Mouse (Mus musculus) lung, embryonic 16.5 days (tissue): ENCODE results near the gene Lrrc73. TPM values are rescaled to one million over a fixed set of nuclear protein-coding genes. Genes with fewer than 3 reads are reported as not detected.

Experiments
- ATAC-seq: fragments of 200-750 bp; cut with Nextera tagmentation; 2 replicates; pipeline ENCODE4 v1.8.0; 2017; ENCODE audit warnings: low read depth, mild to moderate bottlenecking, moderate library complexity
- H3K27ac ChIP-seq: fragments of 300-500 bp; sonication (generic); 2 replicates; pipeline ENCODE4 v1.5.1; 2014; ENCODE audit warnings: mild to moderate bottlenecking, control low read depth, low read length
- H3K27me3 ChIP-seq: fragments of 300-500 bp; sonication (generic); 2 replicates; pipeline ENCODE4 v1.6.1; 2014; ENCODE audit warnings: low read depth, low read length, mixed read lengths; ENCODE audit not compliant: control insufficient read depth, insufficient read depth
- H3K36me3 ChIP-seq: fragments of 300-500 bp; sonication (generic); 2 replicates; pipeline ENCODE4 v1.6.1; 2014; ENCODE audit warnings: low read length; ENCODE audit not compliant: control insufficient read depth, insufficient read depth
- H3K4me1 ChIP-seq: fragments of 300-500 bp; sonication (generic); replicated peaks from 2 replicates; pipeline ENCODE4 v1.6.1; 2014; ENCODE audit warnings: low read length, mixed read lengths; ENCODE audit not compliant: control insufficient read depth, insufficient read depth
- H3K4me2 ChIP-seq: fragments of 300-500 bp; sonication (generic); 2 replicates; pipeline ENCODE4 v1.6.1; 2014; ENCODE audit warnings: low read depth, low read length, control low read depth
- H3K4me3 ChIP-seq: fragments of 300-500 bp; sonication (generic); 2 replicates; pipeline ENCODE4 v1.5.1; 2014; ENCODE audit warnings: mild to moderate bottlenecking, low read length, control low read depth
- H3K9ac ChIP-seq: fragments of 300-500 bp; sonication (generic); 2 replicates; pipeline ENCODE4 v1.6.1; 2014; ENCODE audit warnings: low read length, control low read depth
- H3K9me3 ChIP-seq: fragments of 300-500 bp; sonication (generic); 2 replicates; pipeline ENCODE4 v1.6.1; 2016; ENCODE audit warnings: low read length; ENCODE audit not compliant: control insufficient read depth
- WGBS: fragments of 180-500 bp; shearing (Covaris S2); extraction: QIAGEN DNeasy Blood & Tissue Kit; methylation state at CpG from one replicate; pipeline ENCODE4 v1.1.7; 2014; 5-methylcytosine and 5-hydroxymethylcytosine counted together
- polyA plus RNA-seq: library from polyadenylated mRNA; unstranded; fragments of >200 nt; fragmentation: Nextera tagmentation; extraction: Ambion mirVana; gene quantifications from 2 replicates; pipeline ENCODE4 v1.2.1, GENCODE M21; 2015

Lrrc73 gene
- polyA plus RNA-seq, 1 experiment from 2014 or later: 0.69 TPM

DNA sequence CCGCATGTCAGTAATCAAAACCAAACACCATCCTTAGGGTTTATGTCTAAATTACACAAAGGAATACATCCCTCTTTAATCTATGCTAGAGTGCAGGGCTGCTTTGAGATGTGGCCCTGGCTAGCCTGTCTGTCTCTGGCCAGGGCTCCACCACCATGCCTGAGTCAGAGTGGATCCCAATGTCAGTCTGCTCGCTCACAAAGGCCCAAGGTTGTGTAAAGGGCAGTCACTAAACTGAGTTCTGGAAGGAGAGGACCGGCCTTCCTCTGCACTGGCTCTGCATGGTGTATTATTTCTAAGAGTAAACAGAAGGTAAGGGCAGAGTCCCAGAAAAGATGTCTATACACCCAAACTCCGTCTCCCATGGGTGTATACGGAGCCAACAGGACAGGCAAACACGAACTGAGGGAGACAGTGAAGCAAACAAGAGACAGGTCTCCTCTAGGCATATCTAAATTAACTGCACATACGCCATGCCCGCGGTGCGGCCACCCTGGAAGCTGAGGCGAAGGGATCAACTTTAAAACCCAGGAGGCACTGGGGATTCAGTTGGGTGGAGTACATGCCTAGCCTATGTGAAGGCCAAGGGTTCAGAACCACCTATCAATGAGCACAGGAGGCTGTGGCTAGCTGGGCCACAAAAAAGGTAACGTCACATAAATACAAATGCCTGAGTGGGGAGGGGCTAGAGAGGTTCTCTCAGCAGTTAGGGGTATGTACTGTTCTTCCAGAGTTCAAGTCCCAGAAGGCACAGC, 24.9 kb downstream of the Lrrc73 start:
- Histone ChIP-seq H3K4me3 (no peak overlapping the region), H3K4me1 (peaks cover 13% of the 10 kb centered on the region), H3K9ac (no peak overlapping the region), H3K36me3 (peaks cover 28% of the 10 kb centered on the region), H3K9me3 (no peaks in the 10 kb centered on the region), H3K4me2 (no peak overlapping the region), H3K27ac (no peak overlapping the region), H3K27me3 (no peaks in the 10 kb centered on the region)
- no peak for ATAC-seq
- 88% methylated on average over 12 of the region's 12 CpGs for WGBS

GRCm38 (mm10) chr17:46282483-46283123, 29.3 kb downstream of the Lrrc73 start, which contains the start of gene Tjap1:
Gene Tjap1, minus strand, starts transcription at chr17:46283026.
- peak; percentile 99 for ATAC-seq
- H3K36me3 ChIP-seq: peaks cover 18% of the 10 kb centered on the region
- WGBS: under 1% methylated on average over 35 of the region's 37 CpGs
- peak within 1 kb of the TSS; percentile 90 for H3K4me2 ChIP-seq
- no peaks in the 10 kb centered on the region for H3K9me3 ChIP-seq
- H3K27ac ChIP-seq: peak within 1 kb of the TSS; percentile 77
- peak within 1 kb of the TSS; percentile 54 for H3K4me3 ChIP-seq
- peaks cover 18% of the 10 kb centered on the region for H3K4me1 ChIP-seq
- peak within 1 kb of the TSS; percentile 75 for H3K9ac ChIP-seq
- H3K27me3 ChIP-seq: no peaks in the 10 kb centered on the region

- peak; percentile 32 for ATAC-seq
- no peaks in the 10 kb centered on the region for H3K27me3 ChIP-seq
- 21% methylated on average over 9 of the region's 9 CpGs for WGBS
- no peak overlapping the region for H3K27ac ChIP-seq
- H3K4me1 ChIP-seq: peaks cover 22% of the 10 kb centered on the region
- H3K4me3 ChIP-seq: peak overlapping the region; percentile 54
- peaks cover 18% of the 10 kb centered on the region for H3K36me3 ChIP-seq
- peak overlapping the region; percentile 51 for H3K4me2 ChIP-seq
- no peaks in the 10 kb centered on the region for H3K9me3 ChIP-seq
- peak overlapping the region; percentile 7; the same call in 1 of the 2 replicates for H3K9ac ChIP-seq
Measured at GRCm38 (mm10) chr17:46283140-46283539, 29.8 kb downstream of the Lrrc73 start.

GRCm38 (mm10) chr17:46283911-46284310, 30.6 kb downstream of the Lrrc73 start:
- no peak overlapping the region for H3K4me2 ChIP-seq
- no peak overlapping the region for H3K9ac ChIP-seq
- H3K27ac ChIP-seq: no peak overlapping the region
- no peak overlapping the region for H3K4me3 ChIP-seq
- peaks cover 12% of the 10 kb centered on the region for H3K36me3 ChIP-seq
- no peaks in the 10 kb centered on the region for H3K27me3 ChIP-seq
- no peaks in the 10 kb centered on the region for H3K9me3 ChIP-seq
- ATAC-seq: no peak
- WGBS: 84% methylated on average over 8 of the region's 8 CpGs
- peaks cover 25% of the 10 kb centered on the region for H3K4me1 ChIP-seq

- H3K36me3 ChIP-seq: peaks cover 8% of the 10 kb centered on the region; the same call in 1 of the 2 replicates
- no peaks in the 10 kb centered on the region for H3K27me3 ChIP-seq
- H3K4me2 ChIP-seq: no peak overlapping the region
- H3K4me1 ChIP-seq: peaks cover 25% of the 10 kb centered on the region
- WGBS: 56% methylated on average over 7 of the region's 7 CpGs
- no peak for ATAC-seq
- no peaks in the 10 kb centered on the region for H3K9me3 ChIP-seq
- H3K4me3 ChIP-seq: no peak overlapping the region
- H3K9ac ChIP-seq: no peak overlapping the region
- no peak overlapping the region for H3K27ac ChIP-seq
Measured at GRCm38 (mm10) chr17:46284653-46285052, 31.3 kb downstream of the Lrrc73 start.

- no peak overlapping the region for H3K4me3 ChIP-seq
- no peak overlapping the region for H3K9ac ChIP-seq
- H3K4me2 ChIP-seq: no peak overlapping the region
- no peaks in the 10 kb centered on the region for H3K27me3 ChIP-seq
- 32% methylated on average over 6 of the region's 6 CpGs for WGBS
- no peak for ATAC-seq
- 0 out of 2 replicates have a peak, but pooled peaks cover 3% of the 10 kb centered on the region for H3K36me3 ChIP-seq
- peaks cover 25% of the 10 kb centered on the region for H3K4me1 ChIP-seq
- no peaks in the 10 kb centered on the region for H3K9me3 ChIP-seq
- H3K27ac ChIP-seq: no peak overlapping the region
Measured at GRCm38 (mm10) chr17:46285407-46285806, 32.1 kb downstream of the Lrrc73 start.

DNA sequence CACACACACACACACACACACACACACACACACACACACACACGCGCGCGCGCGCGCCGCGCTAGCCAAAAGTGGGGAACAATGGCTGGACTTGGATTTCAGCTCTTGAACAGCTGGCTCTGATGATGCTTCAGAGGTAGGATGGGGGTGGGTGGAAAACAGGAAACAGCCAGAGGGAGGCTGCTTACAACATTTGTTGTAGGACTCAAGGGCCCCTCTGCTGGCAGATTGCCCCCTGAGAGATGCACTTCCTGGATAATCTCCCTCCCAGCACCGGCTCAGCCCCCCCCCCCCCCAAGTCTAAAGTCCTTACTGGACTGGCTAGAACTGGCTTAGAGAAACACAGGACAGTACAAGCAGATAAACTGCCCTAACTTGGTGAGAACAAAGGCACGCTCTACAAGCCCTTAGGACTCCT, 34.4 kb downstream of the Lrrc73 start:
- Histone ChIP-seq H3K36me3 (no peaks in the 10 kb centered on the region), H3K4me2 (no peak overlapping the region), H3K9me3 (no peaks in the 10 kb centered on the region), H3K27ac (peak overlapping the region; percentile 45), H3K9ac (peak overlapping the region; percentile 32; the same call in 1 of the 2 replicates), H3K27me3 (no peaks in the 10 kb centered on the region), H3K4me3 (no peak overlapping the region), H3K4me1 (peaks cover 13% of the 10 kb centered on the region)
- ATAC-seq: peak; percentile 59
- WGBS: 40% methylated on average over 11 of the region's 11 CpGs

DNA sequence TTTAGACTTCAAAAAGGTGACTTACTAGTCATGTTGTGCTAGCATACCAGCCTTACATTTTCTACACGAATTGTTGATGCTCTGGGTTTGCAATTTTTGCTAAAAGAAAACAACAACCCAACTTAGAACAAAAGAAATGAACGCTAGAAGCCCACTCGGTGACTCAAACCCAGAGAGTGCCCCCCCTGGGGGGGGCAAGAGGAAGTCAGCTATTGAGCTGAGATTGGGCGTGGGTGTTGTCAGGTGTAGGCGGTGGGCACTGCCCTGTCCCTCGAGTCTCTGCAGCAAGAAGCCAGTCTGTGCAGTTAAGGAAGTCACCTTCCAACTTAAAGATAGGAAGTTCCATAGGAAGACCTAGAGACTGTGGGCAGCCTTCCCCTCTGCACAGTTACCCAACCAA, 43.3 kb downstream of the Lrrc73 start:
- Histone ChIP-seq H3K27me3 (peaks cover 39% of the 10 kb centered on the region), H3K4me3 (no peak overlapping the region), H3K27ac (no peak overlapping the region), H3K36me3 (no peaks in the 10 kb centered on the region), H3K4me1 (peaks cover 12% of the 10 kb centered on the region), H3K4me2 (no peak overlapping the region), H3K9ac (no peak overlapping the region), H3K9me3 (no peaks in the 10 kb centered on the region)
- no peak for ATAC-seq
- 31% methylated on average over 6 of the region's 6 CpGs for WGBS

- H3K27ac ChIP-seq: no peak overlapping the region
- WGBS: 12% methylated on average over 6 of the region's 6 CpGs
- no peak overlapping the region for H3K9ac ChIP-seq
- peaks cover 39% of the 10 kb centered on the region for H3K27me3 ChIP-seq
- H3K9me3 ChIP-seq: no peaks in the 10 kb centered on the region
- H3K4me2 ChIP-seq: peak overlapping the region; percentile 100
- no peaks in the 10 kb centered on the region for H3K36me3 ChIP-seq
- peak overlapping the region; percentile 66 for H3K4me3 ChIP-seq
- ATAC-seq: no peak
- H3K4me1 ChIP-seq: peaks cover 12% of the 10 kb centered on the region
Measured at GRCm38 (mm10) chr17:46297028-46297363, 43.7 kb downstream of the Lrrc73 start.
